Mouse (Mus musculus) forelimb bud, embryonic 11.5 days (tissue): Measurements from ENCODE around the gene Eln.

Experiments used
- DNase-seq: peaks from one replicate; pipeline ENCODE4 v3.0.0-alpha.2; 2012; ENCODE audit warnings: low read depth, low spot score

Eln gene

DNA sequence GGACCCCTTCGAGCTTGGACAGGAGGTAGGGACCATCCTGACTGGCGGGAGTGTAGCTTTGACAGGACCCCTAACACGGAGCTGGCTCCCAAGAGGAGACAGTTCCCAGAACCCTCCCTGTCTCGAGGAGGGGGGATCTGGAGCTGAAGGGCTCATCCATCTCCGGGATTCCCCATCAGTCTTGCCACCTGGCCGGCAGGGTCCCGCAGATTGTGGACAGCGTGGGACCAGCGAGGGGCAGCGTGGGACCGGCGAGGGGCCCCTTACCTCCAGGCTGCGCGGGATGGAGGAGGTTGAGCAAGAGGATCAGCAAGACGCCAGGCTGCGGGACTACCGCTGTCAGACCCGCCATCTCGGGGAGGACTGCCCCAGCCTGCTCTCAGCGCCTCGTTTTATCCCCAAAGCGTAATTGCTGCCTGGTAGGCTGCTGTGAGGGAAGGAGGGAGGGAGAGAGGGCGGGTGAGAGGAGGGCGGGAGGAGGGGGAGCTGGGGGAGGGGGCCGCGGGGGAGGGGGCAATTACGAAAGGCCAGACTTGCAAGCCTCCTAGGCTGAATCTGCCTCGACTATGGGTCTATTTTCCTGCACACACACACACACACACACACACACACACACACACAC, at the start of gene Eln:
Eln (minus strand) TSS at position 434 of the 622 bp plus-strand sequence.
- peak; percentile 49 for DNase-seq

- DNase-seq, result peak; percentile 53
Observed at GRCm38 (mm10) chr5:134790080-134790995, 43.2 kb upstream of the Eln start.

GRCm38 (mm10) chr5:134788237-134788636, 41.1 kb upstream of the Eln start:
- peak; percentile 58 for DNase-seq

DNA sequence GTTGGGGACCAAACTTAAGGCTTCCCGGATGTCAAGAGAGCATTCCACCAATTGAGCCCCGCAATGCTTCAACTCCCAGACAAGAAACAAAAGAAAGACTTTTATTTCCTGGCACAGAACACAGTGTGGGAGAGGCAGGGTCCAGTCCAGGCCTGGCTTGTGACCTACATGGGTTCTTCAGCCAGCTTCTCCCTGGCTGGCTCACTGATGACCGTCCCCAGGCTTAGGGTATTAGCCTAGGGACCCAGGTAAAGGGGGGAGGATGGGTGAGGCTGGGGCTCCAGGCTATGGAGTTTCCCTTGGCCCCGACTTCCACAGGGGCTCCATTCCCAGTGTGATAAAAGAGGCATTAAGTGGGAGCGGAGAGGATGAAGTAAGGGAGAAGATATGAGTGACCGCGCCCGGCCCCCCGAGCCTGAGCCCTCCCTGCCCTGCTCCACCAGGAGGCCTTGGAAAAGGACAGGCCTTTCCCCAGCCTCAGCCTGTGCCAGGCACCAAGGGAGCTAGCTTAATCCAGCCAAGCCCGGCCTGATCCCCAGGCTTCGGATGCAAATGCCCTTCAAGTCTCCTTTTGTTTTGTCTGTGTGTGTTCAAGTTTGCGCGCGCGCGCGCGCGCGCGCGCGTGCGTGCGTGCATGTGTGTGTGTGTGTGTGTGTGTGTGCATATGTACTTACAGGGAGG, 38.7 kb upstream of the Eln start:
- no peak for DNase-seq

GRCm38 (mm10) chr5:134783794-134784193, 36.7 kb upstream of the Eln start:
- no peak for DNase-seq

GRCm38 (mm10) chr5:134780963-134781362, 33.8 kb upstream of the Eln start:
- DNase-seq, result no peak

DNA sequence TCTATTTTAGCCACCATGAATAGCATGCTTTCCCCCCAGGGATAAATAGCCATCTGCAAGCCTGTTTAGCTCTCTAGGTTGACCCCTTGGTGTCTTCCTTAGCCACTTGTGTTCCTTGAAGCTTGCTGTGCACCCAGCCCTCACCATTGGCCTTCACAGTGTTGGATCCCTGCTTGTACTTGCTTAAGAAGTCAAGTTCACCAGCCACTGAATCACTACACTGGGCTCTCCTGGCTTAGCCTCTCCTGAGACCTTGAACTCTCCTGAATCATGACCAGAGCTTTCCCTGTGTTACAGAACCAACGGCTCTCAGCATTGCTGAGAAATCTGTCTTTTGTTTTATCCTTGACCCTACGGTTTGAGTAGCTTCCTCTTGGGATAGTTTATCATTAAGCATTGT, 33.0 kb upstream of the Eln start:
- DNase-seq, result no peak

DNA sequence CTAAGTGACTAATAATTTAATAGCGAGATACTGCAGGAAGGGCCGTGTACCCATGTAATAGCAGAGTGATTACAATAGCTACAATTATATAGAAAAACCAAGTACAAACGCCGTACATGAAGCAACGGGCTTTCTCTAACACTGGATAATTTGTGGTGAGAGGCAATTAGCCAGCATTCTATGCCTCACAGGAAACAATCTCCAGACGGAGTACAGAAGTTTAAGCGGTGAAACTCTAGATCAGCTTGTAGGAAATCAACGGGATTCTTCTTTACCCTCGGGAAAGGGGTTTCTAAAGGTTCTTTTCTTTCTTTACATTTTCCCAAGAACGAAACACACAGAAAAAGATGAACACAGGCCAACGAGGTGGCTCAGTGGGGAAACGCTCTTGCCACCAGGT, 29.4 kb upstream of the Eln start:
- peak; percentile 24 for DNase-seq

- DNase-seq, result no peak
Observed at GRCm38 (mm10) chr5:134772522-134772921, 25.4 kb upstream of the Eln start.

GRCm38 (mm10) chr5:134771750-134772149, 24.6 kb upstream of the Eln start:
- DNase-seq, result no peak

- no peak for DNase-seq
Observed at GRCm38 (mm10) chr5:134769181-134769580, 22.1 kb upstream of the Eln start.

DNA sequence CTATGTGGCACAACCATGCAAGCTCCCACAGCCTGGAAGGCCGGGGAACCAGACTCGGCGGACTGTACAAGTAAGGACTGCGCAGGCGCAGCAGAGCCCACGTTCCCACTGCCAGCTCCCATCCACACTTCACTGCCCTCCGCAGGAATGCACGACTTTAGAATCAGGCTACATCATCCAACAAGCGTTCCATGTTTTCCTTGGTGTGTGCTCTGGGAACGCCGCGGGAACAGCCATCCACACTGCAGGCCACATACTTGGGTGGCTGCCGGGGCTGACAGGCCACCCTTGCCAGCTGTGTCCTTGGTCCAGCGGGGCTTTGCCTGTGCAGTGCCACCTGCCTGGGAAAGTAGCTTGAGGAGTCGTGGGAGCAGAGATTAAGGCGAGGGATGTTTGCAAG, 18.3 kb upstream of the Eln start:
- no peak for DNase-seq

DNA sequence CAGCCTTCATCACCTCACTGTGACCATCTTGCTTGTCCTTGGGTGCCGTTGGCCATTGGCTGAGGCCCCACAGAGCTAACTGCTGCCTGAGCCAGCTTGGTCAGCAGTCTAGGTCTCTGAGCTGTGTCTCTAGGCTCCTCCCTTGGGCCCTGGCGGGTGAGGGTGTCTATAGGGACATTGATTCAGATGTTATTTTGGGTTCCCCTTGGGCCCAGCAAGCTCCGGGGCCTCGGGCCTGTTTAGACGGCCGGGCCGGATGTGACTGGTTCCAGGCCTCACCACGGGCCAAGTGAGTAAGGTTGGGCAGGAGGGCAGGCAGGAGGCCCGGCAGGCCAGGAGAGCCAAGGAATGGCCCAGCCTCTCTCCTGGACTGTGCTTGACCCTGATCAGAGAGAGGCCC, 16.2 kb upstream of the Eln start:
- DNase-seq, result no peak

DNA sequence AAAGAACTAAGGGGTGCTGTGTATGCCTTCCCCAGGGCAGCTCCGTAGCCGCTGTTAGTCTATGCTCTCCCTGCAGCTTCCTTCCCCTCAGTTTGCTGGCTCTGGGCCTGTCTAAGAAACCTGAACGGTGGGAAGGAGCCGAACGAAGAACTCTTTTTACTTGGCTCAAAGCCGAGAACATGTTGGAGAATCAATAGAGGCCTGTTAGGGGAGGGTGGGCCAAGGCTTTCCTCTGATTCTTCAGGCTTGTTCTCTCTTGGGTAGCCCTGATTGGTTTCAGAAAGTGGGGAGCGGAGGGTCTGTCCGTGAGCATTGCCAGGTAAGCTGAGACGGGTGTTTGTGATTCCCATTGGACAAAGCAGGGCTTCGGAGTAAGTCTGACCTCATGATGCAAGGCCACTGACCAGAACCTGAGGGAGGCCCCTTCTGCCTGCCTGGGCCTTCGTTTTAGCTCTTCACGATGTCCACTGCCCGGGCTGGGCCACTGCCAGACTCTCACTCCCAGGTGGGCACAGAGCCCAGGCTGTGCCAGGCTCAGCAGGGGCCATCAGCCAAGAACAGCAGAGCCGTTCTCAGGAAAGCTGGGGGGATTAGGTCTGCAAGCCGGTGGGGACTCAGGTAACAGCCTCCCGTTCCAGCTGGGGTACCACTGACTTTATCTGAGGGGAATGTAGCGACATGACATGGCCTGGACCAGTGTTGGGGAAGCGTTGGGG, 14.4 kb upstream of the Eln start:
- no peak for DNase-seq

DNA sequence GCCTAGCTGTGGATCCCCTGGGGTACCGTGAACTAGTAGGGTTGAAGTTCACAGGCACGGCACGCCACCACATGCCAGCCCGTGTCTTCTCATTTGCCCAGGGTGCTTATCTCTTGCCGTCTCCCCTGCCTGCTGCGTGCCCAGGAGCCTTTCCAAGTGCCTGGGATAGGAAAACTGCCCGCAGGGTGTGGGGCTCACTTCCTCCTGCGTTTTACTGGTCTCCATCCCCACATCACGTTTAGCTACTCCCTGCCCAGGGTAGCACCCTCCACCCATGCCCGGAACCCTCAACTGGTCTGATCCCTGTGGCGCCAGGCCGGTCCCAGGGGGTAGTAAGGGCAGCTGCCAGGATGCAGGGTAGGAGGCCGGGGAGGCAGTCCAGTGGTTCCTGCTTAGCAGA, 8.9 kb upstream of the Eln start:
- DNase-seq, result no peak

DNA sequence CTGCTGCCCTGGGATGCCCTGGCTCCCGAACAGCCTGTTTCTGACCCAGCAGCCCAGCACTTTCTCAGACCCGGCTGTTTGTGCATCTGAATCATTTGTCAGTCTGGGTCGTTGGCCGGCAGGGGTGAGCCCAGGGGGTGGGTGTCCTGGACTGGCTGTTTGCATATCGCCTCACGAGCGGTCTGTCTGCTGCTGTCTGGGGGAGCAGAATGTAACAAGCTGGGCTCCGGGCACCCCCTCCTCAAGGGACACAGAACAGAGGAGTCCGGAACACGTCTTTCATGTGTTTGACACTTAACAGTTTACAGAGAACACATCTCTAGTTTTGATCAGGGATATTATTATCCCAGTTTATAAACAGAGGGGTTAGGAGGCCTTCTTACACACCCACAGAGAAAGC, 7.0 kb upstream of the Eln start:
- DNase-seq, result no peak

DNA sequence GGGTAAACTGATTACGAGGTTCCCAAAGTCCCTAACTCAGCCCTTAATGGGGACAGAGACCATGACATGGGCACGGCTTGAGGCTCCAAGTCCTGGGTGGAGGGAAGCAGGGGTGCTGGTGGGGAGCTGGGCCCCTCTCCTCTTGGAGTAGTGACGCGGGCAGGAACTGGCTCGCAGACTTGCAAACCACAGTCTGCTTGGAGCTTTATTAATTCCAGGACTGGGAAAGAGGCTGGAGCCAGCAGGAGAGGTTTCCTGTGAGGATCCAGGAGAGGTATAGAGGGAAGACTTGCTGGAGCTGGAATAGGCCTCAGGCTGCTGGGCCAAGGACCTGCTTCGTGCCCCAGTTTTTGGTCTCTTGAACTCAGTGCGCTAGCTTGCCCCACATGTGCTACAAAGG, 3.3 kb upstream of the Eln start:
- DNase-seq, result no peak

DNA sequence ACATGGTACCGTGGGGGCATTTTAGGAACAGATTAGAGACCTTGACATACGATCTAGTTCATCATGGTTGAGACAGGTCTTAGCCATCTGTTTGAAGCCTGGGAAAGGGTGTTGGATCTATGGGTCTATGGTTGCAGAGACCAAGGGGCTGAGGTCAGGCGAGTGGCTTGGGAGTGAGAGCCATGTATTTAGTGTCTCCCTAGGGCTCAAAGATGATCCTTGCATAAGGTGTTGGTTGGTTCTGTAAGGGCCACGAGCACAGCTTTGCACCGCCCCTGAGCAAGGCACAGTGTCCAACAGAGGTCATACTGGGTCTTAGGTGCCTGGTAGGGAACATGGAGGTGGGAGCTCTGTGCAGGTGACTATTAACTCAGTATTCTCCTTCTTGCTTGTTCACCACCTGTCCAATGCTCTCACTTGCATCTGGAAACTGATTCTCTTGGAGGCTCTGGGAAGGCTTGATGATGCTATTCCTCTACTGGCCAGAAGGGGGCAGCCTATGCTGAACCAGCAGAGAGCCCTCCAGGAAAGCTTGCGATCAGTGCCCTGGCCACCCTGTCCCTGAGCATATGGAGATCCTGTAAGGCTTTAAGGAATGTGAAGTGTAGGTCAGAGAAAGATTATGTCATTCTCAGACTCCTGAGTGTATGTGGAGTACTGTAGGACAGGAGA, 960 bp upstream of the Eln start:
- DNase-seq, result peak; percentile 80

GRCm38 (mm10) chr5:134747512-134747893, 380 bp upstream of the Eln start:
- DNase-seq, result no peak

DNA sequence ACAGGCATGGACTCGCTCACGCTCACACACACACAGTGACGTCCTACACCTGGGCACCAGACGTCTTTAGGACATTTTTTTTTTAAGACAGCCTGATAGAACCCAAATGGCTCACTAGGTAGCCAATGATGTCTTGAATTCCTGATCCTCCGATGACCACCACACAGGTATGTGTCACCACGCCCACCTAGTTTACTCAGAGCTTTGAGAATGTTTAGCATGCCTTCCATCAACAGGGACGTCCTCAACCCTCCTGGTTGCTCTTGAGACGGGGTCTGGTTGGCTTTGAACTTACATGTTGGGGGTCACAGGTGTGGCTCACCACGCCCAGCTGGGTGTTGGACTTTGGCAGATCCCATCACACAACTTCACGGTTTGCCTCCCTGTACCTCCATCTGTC, 922 bp downstream of the Eln start:
- no peak for DNase-seq

- DNase-seq, result no peak
Observed at GRCm38 (mm10) chr5:134745801-134746200, 1.3 kb downstream of the Eln start.
